In the genomic region with DNA sequence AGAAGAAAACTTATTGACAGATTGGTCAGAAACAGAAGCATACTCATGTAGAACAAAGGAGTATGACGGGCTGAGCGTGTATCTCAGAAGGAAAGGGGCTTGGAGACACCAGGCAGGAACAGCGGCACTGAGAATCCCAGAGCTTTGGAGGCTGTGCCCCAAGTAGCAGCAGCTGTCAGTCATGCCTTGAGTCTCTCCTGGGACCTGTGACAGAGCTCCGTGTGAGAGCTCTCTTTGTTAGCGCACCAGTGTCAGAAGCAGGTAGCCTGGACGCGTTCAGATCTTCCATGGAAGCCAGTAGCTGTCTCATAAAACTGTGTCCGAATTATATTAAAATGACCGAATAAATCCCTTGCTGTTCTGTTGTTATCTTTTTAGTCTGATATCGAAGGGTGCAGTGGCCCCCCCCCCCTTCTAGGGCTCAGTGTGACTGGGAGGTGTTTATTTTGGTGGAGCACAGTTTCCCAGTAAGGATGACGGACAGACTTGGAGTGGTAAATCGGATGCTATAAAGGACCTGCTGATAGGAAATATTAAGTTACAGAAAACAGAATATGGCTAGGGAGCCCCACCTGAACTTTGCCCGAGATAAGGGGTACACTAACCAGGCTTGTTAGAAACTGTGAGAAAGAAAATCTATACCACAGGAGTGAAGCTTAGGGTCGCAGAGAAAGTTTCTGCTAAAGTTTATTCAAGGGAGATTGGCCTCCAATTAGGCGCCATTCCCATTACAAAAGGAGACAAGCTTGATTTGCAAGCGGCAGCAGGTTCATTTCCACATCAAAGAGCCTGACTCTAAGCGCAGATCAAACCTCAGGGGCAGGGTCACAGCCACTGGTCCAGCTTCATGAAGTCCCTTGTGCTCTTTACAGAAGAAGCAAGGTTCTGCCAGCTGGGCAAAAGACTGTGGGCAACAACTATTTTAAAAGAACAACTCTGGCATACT, we compare ENCODE assay signal across 16 mouse cellular contexts. TPM values are rescaled to one million over a fixed set of nuclear protein-coding genes. Genes with fewer than 3 reads are reported as not detected.
DNase-seq lines count a peak whose midpoint lies in the region; ATAC-seq lines count a peak whose summit lies in the region.
"Had no signal": no experiment of that assay in that cellular context is flagged by ENCODE, and none has a peak within 500 bp of the region (broad histone marks: within the 10 kb centered on the region; RNA-seq: fewer than 3 reads in every experiment).

No protein-coding gene starts in this region.

- H3K27ac ChIP-seq in hindbrain, embryonic 14.5 days, result no peak overlapping the region
- H3K27ac ChIP-seq in midbrain, embryonic 14.5 days (replicated peaks; ENCODE audit: low read depth, low read length), result peak overlapping the region; percentile 41; the same call in 1 of the 2 replicates
- H3K27ac ChIP-seq: heart, embryonic 13.5 days; liver, embryonic 15.5 days had no signal

- peak overlapping the region; percentile 21 for H3K4me2 ChIP-seq in hindbrain, embryonic 14.5 days (replicated peaks)
- peak overlapping the region; percentile 38 for H3K4me2 ChIP-seq in midbrain, embryonic 14.5 days (ENCODE audit: low read length)
- H3K4me2 ChIP-seq: heart, embryonic 13.5 days; liver, embryonic 15.5 days had no signal

- no peak for ATAC-seq in hindbrain, embryonic 14.5 days (ENCODE audit: low FRiP score)
- ATAC-seq in midbrain, embryonic 14.5 days (ENCODE audit: low FRiP score, low TSS enrichment), result no peak; the same call in 1 of the 2 replicates
- no peak for ATAC-seq in cerebellum, adult (ENCODE audit: insufficient number of reproducible peaks, low FRiP score, low TSS enrichment)
- no peak for ATAC-seq in erythroblast, adult 5-6 weeks (replicated peaks; ENCODE audit: low FRiP score, poor library complexity, severe bottlenecking)
- ATAC-seq: inflammation-experienced regulatory T-cells, adult 6 months had no signal

- no peaks in the 10 kb centered on the region for H3K9me3 ChIP-seq in hindbrain, embryonic 14.5 days (ENCODE audit: control insufficient read depth, low read length)
- no peaks in the 10 kb centered on the region for H3K9me3 ChIP-seq in midbrain, embryonic 14.5 days (ENCODE audit: control insufficient read depth, low read length)
- H3K9me3 ChIP-seq: heart, embryonic 13.5 days; liver, embryonic 15.5 days had no signal

- H3K4me3 ChIP-seq in hindbrain, embryonic 14.5 days (replicated peaks; ENCODE audit: low read length), result no peak overlapping the region
- H3K4me3 ChIP-seq in midbrain, embryonic 14.5 days (replicated peaks; ENCODE audit: low read depth, low read length), result no peak overlapping the region
- H3K4me3 ChIP-seq: heart, embryonic 13.5 days; liver, embryonic 15.5 days; megakaryocyte, embryonic 14.5 days had no signal

- H3K4me1 ChIP-seq in hindbrain, embryonic 14.5 days (replicated peaks; ENCODE audit: control insufficient read depth, insufficient read depth, low read length), result peaks cover 5% of the 10 kb centered on the region; the same call in 1 of the 2 replicates
- H3K4me1 ChIP-seq in midbrain, embryonic 14.5 days (ENCODE audit: control insufficient read depth, insufficient read depth, low read length), result 0 out of 2 replicates have a peak, but pooled peaks cover 5% of the 10 kb centered on the region
- H3K4me1 ChIP-seq: heart, embryonic 13.5 days; liver, embryonic 15.5 days had no signal

- peak; percentile 39 for DNase-seq in Muller cell, postnatal 12 days (ENCODE audit: inconsistent ontology term)
- DNase-seq in embryo, embryonic 11 days, result peak; percentile 44
- peak; percentile 38 for DNase-seq in hindbrain, embryonic 14.5 days (ENCODE audit: low spot score)
- peak; percentile 74 for DNase-seq in midbrain, embryonic 14.5 days
- DNase-seq in urinary bladder, adult 18-20 months (ENCODE audit: low spot score in 2 of 2), result no peak
- DNase-seq: cerebellum, adult 11-12 months; left cerebral cortex, postnatal 4 days had no signal

- no peaks in the 10 kb centered on the region for H3K36me3 ChIP-seq in hindbrain, embryonic 14.5 days (replicated peaks; ENCODE audit: control insufficient read depth, insufficient read depth)
- H3K36me3 ChIP-seq in midbrain, embryonic 14.5 days (ENCODE audit: control insufficient read depth, insufficient read depth, low read length), result no peaks in the 10 kb centered on the region
- H3K36me3 ChIP-seq: heart, embryonic 13.5 days; liver, embryonic 15.5 days had no signal

- H3K9ac ChIP-seq in hindbrain, embryonic 14.5 days, result no peak overlapping the region
- 0 out of 2 replicates have a peak overlapping the region, but pooled peaks have one; percentile 23 for H3K9ac ChIP-seq in midbrain, embryonic 14.5 days (replicated peaks; ENCODE audit: low read length)
- H3K9ac ChIP-seq: heart, embryonic 13.5 days; liver, embryonic 15.5 days had no signal

- 17% methylated on average over 17 of the region's 17 CpGs for WGBS in hindbrain, embryonic 14.5 days
- WGBS in midbrain, embryonic 14.5 days, result 8% methylated on average over 17 of the region's 17 CpGs

- H3K27me3 ChIP-seq in hindbrain, embryonic 14.5 days (ENCODE audit: control insufficient read depth, insufficient read depth, low read length), result no peaks in the 10 kb centered on the region; the same call in 1 of the 2 replicates
- H3K27me3 ChIP-seq in midbrain, embryonic 14.5 days (ENCODE audit: control insufficient read depth, insufficient read depth, low read length), result no peaks in the 10 kb centered on the region

RNA-seq across cellular contexts. Expression of a gene that starts 13.6 kb away (rescaled TPM):
- polyA plus RNA-seq in hindbrain, embryonic 14.5 days (2014; fragmentation: Nextera tagmentation; extraction: Ambion mirVana), result not detected in 2 replicates
- polyA plus RNA-seq in midbrain, embryonic 14.5 days (2014; fragmentation: Nextera tagmentation; extraction: Ambion mirVana), result not detected in 2 replicates
- not detected in 2 replicates for total RNA-seq in erythroblast, adult 5-6 weeks (2015; ENCODE audit: low replicate concordance)
- not detected in 2 replicates for total RNA-seq in erythroblast, adult 5-6 weeks (2017; ENCODE audit: low replicate concordance)
- total RNA-seq: CH12.LX; layer of hippocampus, adult 8-10 months; left cerebral cortex, postnatal 4 days had no signal
- polyA plus RNA-seq: embryonic facial prominence, embryonic 11.5 days; heart, embryonic 13.5 days; inflammation-experienced regulatory T-cells, adult 6 months; liver, embryonic 15.5 days had no signal

RNA-seq across cellular contexts. Expression of a gene that starts 21.3 kb away (rescaled TPM):
- 0.40 and 0.64 TPM in 2 replicates for polyA plus RNA-seq in hindbrain, embryonic 14.5 days (2014; fragmentation: Nextera tagmentation; extraction: Ambion mirVana)
- polyA plus RNA-seq in midbrain, embryonic 14.5 days (2014; fragmentation: Nextera tagmentation; extraction: Ambion mirVana), result 0.22 and 0.36 TPM in 2 replicates
- 1.7 and 9.8 TPM in 2 replicates for total RNA-seq in erythroblast, adult 5-6 weeks (2015; ENCODE audit: low replicate concordance)
- total RNA-seq in erythroblast, adult 5-6 weeks (2017; ENCODE audit: low replicate concordance), result 2.3 and 3.3 TPM in 2 replicates

RNA-seq across cellular contexts. Expression of a gene that starts 27.6 kb away (rescaled TPM):
- not detected in 2 replicates for polyA plus RNA-seq in hindbrain, embryonic 14.5 days (2014; fragmentation: Nextera tagmentation; extraction: Ambion mirVana)
- polyA plus RNA-seq in midbrain, embryonic 14.5 days (2014; fragmentation: Nextera tagmentation; extraction: Ambion mirVana), result not detected in 2 replicates
- not detected in 2 replicates for total RNA-seq in erythroblast, adult 5-6 weeks (2015; ENCODE audit: low replicate concordance)
- not detected in 2 replicates for total RNA-seq in erythroblast, adult 5-6 weeks (2017; ENCODE audit: low replicate concordance)
- total RNA-seq: CH12.LX; layer of hippocampus, adult 8-10 months; left cerebral cortex, postnatal 4 days had no signal
- polyA plus RNA-seq: embryonic facial prominence, embryonic 11.5 days; heart, embryonic 13.5 days; inflammation-experienced regulatory T-cells, adult 6 months; liver, embryonic 15.5 days had no signal

RNA-seq across cellular contexts. Expression of a gene that starts 38.3 kb away (rescaled TPM):
- polyA plus RNA-seq in hindbrain, embryonic 14.5 days (2014; fragmentation: Nextera tagmentation; extraction: Ambion mirVana), result 0.24 and 0.35 TPM in 2 replicates
- polyA plus RNA-seq in midbrain, embryonic 14.5 days (2014; fragmentation: Nextera tagmentation; extraction: Ambion mirVana), result 0.12 and 0.23 TPM in 2 replicates
- total RNA-seq in erythroblast, adult 5-6 weeks (2015; ENCODE audit: low replicate concordance), result 4.2 TPM in 1 of 2 replicates, not detected in the other
- total RNA-seq in erythroblast, adult 5-6 weeks (2017; ENCODE audit: low replicate concordance), result 1.4 and 3.9 TPM in 2 replicates
- total RNA-seq: CH12.LX; layer of hippocampus, adult 8-10 months; left cerebral cortex, postnatal 4 days had no signal
- polyA plus RNA-seq: embryonic facial prominence, embryonic 11.5 days; heart, embryonic 13.5 days; inflammation-experienced regulatory T-cells, adult 6 months; liver, embryonic 15.5 days had no signal

RNA-seq across cellular contexts. Expression of a gene that starts 53.8 kb away (rescaled TPM):
- 0.19 and 0.33 TPM in 2 replicates for polyA plus RNA-seq in hindbrain, embryonic 14.5 days (2014; fragmentation: Nextera tagmentation; extraction: Ambion mirVana)
- polyA plus RNA-seq in midbrain, embryonic 14.5 days (2014; fragmentation: Nextera tagmentation; extraction: Ambion mirVana), result 1.3 TPM in 1 of 2 replicates, not detected in the other
- 1.0 TPM in 1 of 2 replicates, not detected in the other for total RNA-seq in erythroblast, adult 5-6 weeks (2015; ENCODE audit: low replicate concordance)
- total RNA-seq in erythroblast, adult 5-6 weeks (2017; ENCODE audit: low replicate concordance), result 0.94 TPM in 1 of 2 replicates, not detected in the other
- total RNA-seq: left cerebral cortex, postnatal 4 days had no signal
- polyA plus RNA-seq: embryonic facial prominence, embryonic 11.5 days had no signal

Comparison
In these comparisons a context has a peak if more than half of its experiments do, and no peak if none do; other contexts are left out.
1. DNase-seq: peak in Muller cell, postnatal 12 days (single experiment), embryo, embryonic 11 days (single experiment), hindbrain, embryonic 14.5 days (single experiment) and midbrain, embryonic 14.5 days (single experiment); none in urinary bladder, adult 18-20 months (0 of 2).